ENCODE assay signal across 20 mouse cellular contexts in the genomic region with DNA sequence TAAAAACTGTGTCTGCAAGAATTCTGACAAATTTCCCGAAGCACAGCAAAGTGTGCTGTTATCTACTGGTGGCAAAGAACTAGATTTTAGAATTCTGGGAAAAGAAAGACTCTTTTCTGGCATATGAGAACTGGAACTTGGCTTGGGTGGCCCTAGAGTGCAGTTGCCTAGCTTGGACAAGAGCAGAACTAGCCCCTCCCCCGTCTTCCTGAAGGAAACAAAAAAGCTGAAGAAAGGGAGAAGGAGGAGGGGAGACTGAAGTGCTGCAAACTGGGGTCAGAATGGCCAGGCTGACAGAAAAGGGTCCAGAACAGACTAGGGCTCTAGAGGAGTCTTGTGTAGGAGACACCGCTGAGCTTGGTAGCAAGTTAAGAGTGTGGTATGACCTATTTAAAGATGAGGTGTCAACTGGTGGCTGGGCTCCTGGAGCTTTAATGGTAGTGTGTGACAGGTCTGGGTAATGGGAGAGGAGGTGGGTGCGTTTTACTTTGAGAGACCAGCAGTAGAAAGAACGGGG. TPM values are rescaled to one million over a fixed set of nuclear protein-coding genes. Genes with fewer than 3 reads are reported as not detected.
A peak's percentile ranks its signal among the peaks of the same experiment; 100 is the strongest.
DNase-seq lines count a peak whose midpoint lies in the region; ATAC-seq and TF ChIP-seq lines count a peak whose summit lies in the region.
"Had no signal": no experiment of that assay in that cellular context is flagged by ENCODE, and none has a peak within 500 bp of the region (broad histone marks: within the 10 kb centered on the region; RNA-seq: fewer than 3 reads in every experiment).

No protein-coding gene starts in this region.

- peaks cover 23% of the 10 kb centered on the region for H3K4me1 ChIP-seq in heart, embryonic 10.5 days
- H3K4me1 ChIP-seq in lung, embryonic 14.5 days (ENCODE audit: insufficient read depth): peaks cover 13% of the 10 kb centered on the region
- H3K4me1 ChIP-seq in embryonic facial prominence, embryonic 14.5 days (ENCODE audit: control insufficient read depth, insufficient read depth, low read length): peaks cover 25% of the 10 kb centered on the region

- 18% methylated on average over 5 of the region's 5 CpGs for WGBS in heart, embryonic 10.5 days
- 23% methylated on average over 5 of the region's 5 CpGs for WGBS in lung, embryonic 14.5 days
- 38% methylated on average over 5 of the region's 5 CpGs for WGBS in embryonic facial prominence, embryonic 14.5 days

- H3K36me3 ChIP-seq in heart, embryonic 10.5 days: no peaks in the 10 kb centered on the region
- no peaks in the 10 kb centered on the region for H3K36me3 ChIP-seq in lung, embryonic 14.5 days (ENCODE audit: insufficient read depth)
- no peaks in the 10 kb centered on the region for H3K36me3 ChIP-seq in embryonic facial prominence, embryonic 14.5 days (ENCODE audit: control insufficient read depth, insufficient read depth, low read length)
- H3K36me3 ChIP-seq: hindbrain, embryonic 15.5 days; neural tube, embryonic 12.5 days had no signal

- H3K4me2 ChIP-seq in lung, embryonic 14.5 days: no peak overlapping the region
- H3K4me2 ChIP-seq in embryonic facial prominence, embryonic 14.5 days (ENCODE audit: low read depth, low read length): peak overlapping the region; percentile 23; the same call in 1 of the 2 replicates

- intact Hi-C loops in heart, postnatal 25 days (cut with DNase I): no loop called here

- 0 out of 2 replicates have a peak, but pooled peaks cover 20% of the 10 kb centered on the region for H3K27me3 ChIP-seq in heart, embryonic 10.5 days (ENCODE audit: insufficient read depth, poor library complexity, severe bottlenecking)
- no peaks in the 10 kb centered on the region for H3K27me3 ChIP-seq in lung, embryonic 14.5 days (ENCODE audit: insufficient read depth, low read length)
- H3K27me3 ChIP-seq in embryonic facial prominence, embryonic 14.5 days (replicated peaks; ENCODE audit: control insufficient read depth, insufficient read depth, low read length): no peaks in the 10 kb centered on the region
- H3K27me3 ChIP-seq: hindbrain, embryonic 15.5 days; neural tube, embryonic 12.5 days had no signal

- H3K4me3 ChIP-seq in heart, embryonic 10.5 days: no peak overlapping the region
- H3K4me3 ChIP-seq in lung, embryonic 14.5 days (ENCODE audit: low read depth, low read length): no peak overlapping the region
- H3K4me3 ChIP-seq in embryonic facial prominence, embryonic 14.5 days (ENCODE audit: low read depth, low read length): no peak overlapping the region
- H3K4me3 ChIP-seq: erythroblast, embryonic 14.5 days; hindbrain, embryonic 15.5 days; layer of hippocampus, adult 2 months; left cerebral cortex, adult 2 months; neural tube, embryonic 12.5 days had no signal

- H3K27ac ChIP-seq in heart, embryonic 10.5 days: peak overlapping the region; percentile 74
- H3K27ac ChIP-seq in lung, embryonic 14.5 days (ENCODE audit: low read depth): no peak overlapping the region
- no peak overlapping the region for H3K27ac ChIP-seq in embryonic facial prominence, embryonic 14.5 days (replicated peaks; ENCODE audit: low read depth, low read length)
- H3K27ac ChIP-seq: hindbrain, embryonic 15.5 days; layer of hippocampus, adult 2 months; left cerebral cortex, adult 2 months; macrophage; neural tube, embryonic 12.5 days had no signal

- DNase-seq in heart, embryonic 10.5 days (ENCODE audit: low spot score): no peak
- no peak for DNase-seq in heart, postnatal 25 days (ENCODE audit: low spot score)
- DNase-seq in lung, embryonic 14.5 days: peak; percentile 59
- DNase-seq in lung, postnatal 4 days: no peak
- DNase-seq in ZHBTc4 (ENCODE audit: low read depth, low spot score): peak; percentile 11
- no peak for DNase-seq in embryonic facial prominence, embryonic 14.5 days (ENCODE audit: low spot score)
- DNase-seq in adrenal gland, postnatal 25 days: no peak
- no peak for DNase-seq in B cell, adult 2 months
- DNase-seq: cerebellum, adult 18-20 months; gastrocnemius, postnatal 10 days; thymus, adult 18-20 months had no signal

- H3K9me3 ChIP-seq in heart, embryonic 10.5 days: no peaks in the 10 kb centered on the region
- no peaks in the 10 kb centered on the region for H3K9me3 ChIP-seq in lung, embryonic 14.5 days (ENCODE audit: low read depth, low read length)
- no peaks in the 10 kb centered on the region for H3K9me3 ChIP-seq in embryonic facial prominence, embryonic 14.5 days (ENCODE audit: control insufficient read depth, low read length)
- H3K9me3 ChIP-seq: hindbrain, embryonic 15.5 days; neural tube, embryonic 12.5 days had no signal

- no peak for TF ChIP-seq CTCF in lung, embryonic 14.5 days (IDR thresholded peaks at IDR 0.05; ENCODE audit: low read depth)

- ATAC-seq in lung, embryonic 14.5 days (ENCODE audit: insufficient read depth): peak; percentile 49; the same call in 1 of the 2 replicates
- ATAC-seq in embryonic facial prominence, embryonic 14.5 days (ENCODE audit: low read depth): no peak
- ATAC-seq: midbrain, embryonic 16.5 days had no signal

- H3K9ac ChIP-seq in lung, embryonic 14.5 days: no peak overlapping the region
- no peak overlapping the region for H3K9ac ChIP-seq in embryonic facial prominence, embryonic 14.5 days (ENCODE audit: low read depth, low read length)
- H3K9ac ChIP-seq: hindbrain, embryonic 15.5 days; neural tube, embryonic 12.5 days had no signal

RNA-seq across cellular contexts. Expression of a gene that starts 31.0 kb away (rescaled TPM):
- polyA plus RNA-seq in heart, embryonic 10.5 days (2016; fragmentation: Nextera tagmentation; extraction: Ambion mirVana): 32.0 and 73.8 TPM in 2 replicates
- total RNA-seq in heart, postnatal 25 days (2021): under 1 TPM; 0.20 to 0.21 TPM
- 52.6 and 54.5 TPM in 2 replicates for polyA plus RNA-seq in lung, embryonic 14.5 days (2014; fragmentation: Nextera tagmentation; extraction: Ambion mirVana)
- 62.0 and 72.7 TPM in 2 replicates for polyA plus RNA-seq in embryonic facial prominence, embryonic 14.5 days (2014; fragmentation: Nextera tagmentation; extraction: Ambion mirVana)
- 0.30 and 0.33 TPM in 2 replicates for total RNA-seq in adrenal gland, postnatal 25 days (2021)
- total RNA-seq: common myeloid progenitor, adult 5-6 weeks; liver, adult 2 months had no signal
- polyA plus RNA-seq: erythroblast, embryonic 14.5 days; liver, adult 2 months; macrophage had no signal

Comparison
In these comparisons a context has a peak if more than half of its experiments do, and no peak if none do; other contexts are left out.
1. DNase-seq: peak in lung, embryonic 14.5 days (single experiment) and ZHBTc4 (single experiment); none in heart, embryonic 10.5 days (single experiment), heart, postnatal 25 days (single experiment), lung, postnatal 4 days (0 of 2), embryonic facial prominence, embryonic 14.5 days (single experiment), adrenal gland, postnatal 25 days (single experiment) and B cell, adult 2 months (0 of 2).